Mouse (Mus musculus): ENCODE measurements at regions not wholly inside any gene's neighbourhood (a gene's known extent, or its start where the extent isn't known, plus 50 kb on each side); places are given as distances from the start of the nearest gene placed in this dataset.

DNA sequence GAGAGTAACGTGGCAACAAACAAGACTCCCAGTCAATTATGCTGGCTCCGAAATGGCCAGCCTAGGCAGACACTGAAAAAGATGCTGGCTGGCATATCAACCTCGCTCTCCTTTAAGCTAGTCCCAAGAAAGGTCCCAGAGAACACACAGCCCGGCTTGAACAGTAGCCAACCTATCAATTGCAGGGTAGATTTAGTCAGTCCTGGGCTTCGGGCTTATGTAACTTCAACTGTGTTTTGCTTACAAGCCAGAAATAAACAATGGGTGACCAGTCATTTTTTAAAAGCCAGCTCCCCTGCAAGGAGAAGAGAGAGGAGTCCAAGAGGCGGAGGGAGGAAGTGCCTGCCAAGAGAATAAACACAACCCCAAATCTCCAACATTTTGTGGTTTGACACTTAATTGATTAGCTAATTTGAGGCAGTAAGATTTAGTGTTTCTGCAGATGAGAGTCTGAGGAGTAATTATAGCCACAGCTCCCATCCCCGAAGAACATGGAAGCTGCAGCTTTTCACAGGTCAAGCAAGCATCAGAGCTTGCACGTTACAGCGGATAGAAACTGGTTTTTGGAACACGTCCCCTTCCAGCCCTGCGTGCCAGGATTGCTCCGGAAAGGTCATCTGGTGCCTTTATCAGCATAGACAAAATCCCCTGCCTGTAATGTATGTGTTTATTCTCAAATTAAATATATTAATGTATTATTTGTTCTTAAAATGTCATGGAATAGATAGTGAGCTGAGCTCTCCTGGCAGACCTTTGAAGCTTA is 322.1 kb downstream of the Gm45692 start:
- no peak overlapping the region for H3K9ac ChIP-seq (replicated peaks)
- no peaks in the 10 kb centered on the region for H3K9me3 ChIP-seq (ENCODE audit: low read length)
- no peaks in the 10 kb centered on the region for H3K4me1 ChIP-seq (ENCODE audit: insufficient read depth)
- no peak overlapping the region for H3K27ac ChIP-seq (ENCODE audit: low read depth)
- DNase-seq (no peak), ATAC-seq (no peak)
- 60% methylated on average over 12 of the region's 12 CpGs for WGBS (ENCODE audit: insufficient replicate concordance)
- no peaks in the 10 kb centered on the region for H3K27me3 ChIP-seq (ENCODE audit: insufficient read depth, low read length)
- TF ChIP-seq EP300 (IDR thresholded peaks at IDR 0.05; ENCODE audit: low read depth) (no peak), CTCF (IDR thresholded peaks at IDR 0.05; ENCODE audit: low read depth) (no peak)
- no peak overlapping the region for H3K4me2 ChIP-seq (ENCODE audit: low read depth, low read length)
- H3K36me3 ChIP-seq (replicated peaks; ENCODE audit: insufficient read depth, low read length), result no peaks in the 10 kb centered on the region
- no peak overlapping the region for H3K4me3 ChIP-seq (ENCODE audit: low read depth, low read length)

- Histone ChIP-seq H3K27ac (ENCODE audit: low read depth) (no peak overlapping the region), H3K27me3 (ENCODE audit: insufficient read depth, low read length) (no peaks in the 10 kb centered on the region), H3K4me2 (ENCODE audit: low read depth, low read length) (no peak overlapping the region), H3K4me1 (ENCODE audit: insufficient read depth) (no peaks in the 10 kb centered on the region), H3K4me3 (ENCODE audit: low read depth, low read length) (no peak overlapping the region), H3K36me3 (replicated peaks; ENCODE audit: insufficient read depth, low read length) (no peaks in the 10 kb centered on the region), H3K9me3 (ENCODE audit: low read length) (no peaks in the 10 kb centered on the region), H3K9ac (replicated peaks) (no peak overlapping the region)
- WGBS (ENCODE audit: insufficient replicate concordance), result 40% methylated on average over 4 of the region's 4 CpGs
- DNase-seq (peak; percentile 78), ATAC-seq (no peak)
- TF ChIP-seq CTCF (IDR thresholded peaks at IDR 0.05; ENCODE audit: low read depth) (peak; percentile 78), EP300 (IDR thresholded peaks at IDR 0.05; ENCODE audit: low read depth) (no peak)
Measured at GRCm38 (mm10) chr8:26443041-26443440, 323.7 kb downstream of the Gm45692 start.

DNA sequence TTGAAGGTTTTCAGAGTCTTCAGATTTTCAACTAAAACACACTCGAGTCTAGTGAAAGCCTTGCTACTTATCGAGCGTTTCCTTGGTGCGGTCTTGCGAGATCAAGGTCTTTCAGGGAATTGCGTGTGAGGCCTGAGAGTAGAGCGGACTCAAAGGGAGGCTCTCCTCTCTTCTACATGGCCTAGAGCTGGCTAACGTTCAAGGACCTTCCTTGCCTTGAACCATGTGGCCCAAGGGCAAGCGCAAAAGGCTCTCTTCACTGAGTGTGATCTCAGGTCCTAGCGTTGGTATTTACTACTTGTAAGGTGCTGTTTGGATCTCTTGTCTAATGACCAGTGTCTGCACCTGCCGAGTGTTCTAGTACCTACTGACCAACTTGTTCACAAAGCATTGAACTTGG is 324.4 kb downstream of the Gm45692 start:
- ATAC-seq, result no peak
- Histone ChIP-seq H3K9me3 (ENCODE audit: low read length) (no peaks in the 10 kb centered on the region), H3K27me3 (ENCODE audit: insufficient read depth, low read length) (no peaks in the 10 kb centered on the region), H3K4me3 (ENCODE audit: low read depth, low read length) (no peak overlapping the region), H3K4me2 (ENCODE audit: low read depth, low read length) (no peak overlapping the region), H3K36me3 (replicated peaks; ENCODE audit: insufficient read depth, low read length) (no peaks in the 10 kb centered on the region), H3K9ac (replicated peaks) (no peak overlapping the region), H3K27ac (ENCODE audit: low read depth) (no peak overlapping the region), H3K4me1 (ENCODE audit: insufficient read depth) (no peaks in the 10 kb centered on the region)
- no peak for DNase-seq
- WGBS (ENCODE audit: insufficient replicate concordance), result 78% methylated on average over 11 of the region's 11 CpGs
- no peak for TF ChIP-seq CTCF (IDR thresholded peaks at IDR 0.05; ENCODE audit: low read depth)
- no peak for TF ChIP-seq EP300 (IDR thresholded peaks at IDR 0.05; ENCODE audit: low read depth)

DNA sequence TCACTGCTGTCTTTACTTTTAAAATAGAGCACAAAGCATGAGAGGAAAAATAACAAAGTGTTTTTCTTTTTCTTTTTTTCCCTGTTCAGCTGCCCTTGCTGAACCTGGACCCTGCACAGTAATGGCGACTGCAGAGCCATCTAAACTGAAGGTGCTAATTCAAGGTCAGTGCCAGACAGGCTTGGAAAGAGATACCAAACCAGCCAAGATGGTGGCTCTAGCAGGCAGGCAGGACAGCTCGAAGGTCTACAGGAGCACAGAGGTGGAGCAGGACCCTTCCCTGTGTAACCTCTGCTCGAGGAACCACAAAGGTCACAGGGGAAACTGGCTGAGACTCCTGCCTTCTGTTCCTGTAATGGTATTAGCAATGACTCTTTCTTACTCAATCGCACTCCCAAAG is 326.7 kb downstream of the Gm45692 start:
- no peak overlapping the region for H3K4me3 ChIP-seq (ENCODE audit: low read depth, low read length)
- no peak overlapping the region for H3K4me2 ChIP-seq (ENCODE audit: low read depth, low read length)
- WGBS (ENCODE audit: insufficient replicate concordance), result 57% methylated on average over 4 of the region's 4 CpGs
- no peaks in the 10 kb centered on the region for H3K4me1 ChIP-seq (ENCODE audit: insufficient read depth)
- TF ChIP-seq CTCF (IDR thresholded peaks at IDR 0.05; ENCODE audit: low read depth) (no peak), EP300 (IDR thresholded peaks at IDR 0.05; ENCODE audit: low read depth) (no peak)
- H3K9ac ChIP-seq (replicated peaks), result no peak overlapping the region
- ATAC-seq (no peak), DNase-seq (no peak)
- H3K27ac ChIP-seq (ENCODE audit: low read depth), result no peak overlapping the region
- H3K27me3 ChIP-seq (ENCODE audit: insufficient read depth, low read length), result no peaks in the 10 kb centered on the region
- no peaks in the 10 kb centered on the region for H3K36me3 ChIP-seq (replicated peaks; ENCODE audit: insufficient read depth, low read length)
- no peaks in the 10 kb centered on the region for H3K9me3 ChIP-seq (ENCODE audit: low read length)

GRCm38 (mm10) chr8:26447886-26448640 is 328.7 kb downstream of the Gm45692 start:
- WGBS (ENCODE audit: insufficient replicate concordance), result 70% methylated on average over 8 of the region's 8 CpGs
- H3K27ac ChIP-seq (ENCODE audit: low read depth), result no peak overlapping the region
- no peak overlapping the region for H3K4me3 ChIP-seq (ENCODE audit: low read depth, low read length)
- no peak for ATAC-seq
- H3K4me2 ChIP-seq (ENCODE audit: low read depth, low read length), result no peak overlapping the region
- H3K4me1 ChIP-seq (ENCODE audit: insufficient read depth), result no peaks in the 10 kb centered on the region
- no peak for DNase-seq
- no peak overlapping the region for H3K9ac ChIP-seq (replicated peaks)
- no peaks in the 10 kb centered on the region for H3K36me3 ChIP-seq (replicated peaks; ENCODE audit: insufficient read depth, low read length)
- H3K9me3 ChIP-seq (ENCODE audit: low read length), result no peaks in the 10 kb centered on the region
- no peak for TF ChIP-seq CTCF (IDR thresholded peaks at IDR 0.05; ENCODE audit: low read depth)
- H3K27me3 ChIP-seq (ENCODE audit: insufficient read depth, low read length), result no peaks in the 10 kb centered on the region

GRCm38 (mm10) chr8:26449291-26449690 is 330.0 kb downstream of the Gm45692 start:
- Histone ChIP-seq H3K9me3 (ENCODE audit: low read length) (no peaks in the 10 kb centered on the region), H3K9ac (replicated peaks) (no peak overlapping the region), H3K27me3 (ENCODE audit: insufficient read depth, low read length) (no peaks in the 10 kb centered on the region), H3K4me2 (ENCODE audit: low read depth, low read length) (no peak overlapping the region), H3K27ac (ENCODE audit: low read depth) (no peak overlapping the region), H3K4me3 (ENCODE audit: low read depth, low read length) (no peak overlapping the region), H3K4me1 (ENCODE audit: insufficient read depth) (no peaks in the 10 kb centered on the region), H3K36me3 (replicated peaks; ENCODE audit: insufficient read depth, low read length) (no peaks in the 10 kb centered on the region)
- no peak for DNase-seq
- TF ChIP-seq CTCF (IDR thresholded peaks at IDR 0.05; ENCODE audit: low read depth) (no peak), EP300 (IDR thresholded peaks at IDR 0.05; ENCODE audit: low read depth) (no peak)
- WGBS (ENCODE audit: insufficient replicate concordance), result 83% methylated on average over 7 of the region's 7 CpGs
- ATAC-seq, result no peak
